Mouse (Mus musculus): ENCODE measurements around the gene Lrba. TPM values are rescaled to one million over a fixed set of nuclear protein-coding genes. Genes with fewer than 3 reads are reported as not detected.

Lrba gene
- polyA plus RNA-seq, 1 experiment = 17.8 TPM

DNA sequence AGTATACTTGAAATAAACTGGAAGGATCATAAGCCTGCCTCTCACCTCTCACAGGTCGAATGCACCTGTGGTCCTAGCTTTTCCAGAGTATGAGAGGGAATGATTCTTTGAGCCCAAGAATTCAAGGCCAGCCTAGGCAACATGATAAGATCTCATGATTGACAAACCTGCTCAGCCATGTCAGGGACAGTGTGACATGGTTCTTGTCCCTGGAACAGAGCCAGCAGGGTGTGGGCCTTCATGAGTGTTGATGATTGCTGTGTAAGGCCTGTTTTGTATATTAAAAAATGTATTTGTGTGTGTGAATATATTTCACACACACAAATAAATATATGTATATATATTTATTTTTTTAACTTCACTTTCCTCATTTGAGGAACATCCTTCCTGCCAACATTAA, 29.3 kb downstream of the Lrba start:
- DNase-seq (ENCODE audit: low read depth) = no peak

DNA sequence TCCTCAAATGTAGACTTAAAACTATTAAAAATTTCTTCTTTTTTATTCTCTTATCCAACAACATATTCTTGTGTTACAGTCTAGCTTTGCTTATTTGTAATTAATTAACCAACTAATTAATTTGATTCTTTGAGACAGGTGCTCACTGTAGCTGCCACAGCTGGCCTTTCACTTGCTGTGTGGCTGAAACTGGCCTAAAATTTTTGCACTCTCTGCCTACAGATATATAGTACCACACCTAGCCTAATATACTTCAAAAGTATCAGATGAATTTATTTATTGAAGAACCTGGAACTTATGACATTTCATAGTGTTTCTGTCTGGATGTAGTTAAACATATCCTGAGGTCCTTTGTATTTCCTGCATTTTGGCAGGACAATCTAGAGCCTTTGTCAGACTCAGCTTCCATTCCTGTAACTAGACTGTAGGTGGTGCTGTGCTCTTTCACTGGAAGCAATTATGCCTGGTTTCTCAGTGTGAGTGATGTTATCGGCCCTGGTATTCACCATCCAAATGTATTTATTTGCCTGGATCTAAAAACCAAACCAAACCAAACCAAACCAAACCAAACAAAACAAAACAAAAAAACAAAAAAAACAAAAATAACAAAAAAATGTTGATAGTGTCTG, 43.7 kb downstream of the Lrba start:
- DNase-seq (ENCODE audit: low read depth) = no peak

DNA sequence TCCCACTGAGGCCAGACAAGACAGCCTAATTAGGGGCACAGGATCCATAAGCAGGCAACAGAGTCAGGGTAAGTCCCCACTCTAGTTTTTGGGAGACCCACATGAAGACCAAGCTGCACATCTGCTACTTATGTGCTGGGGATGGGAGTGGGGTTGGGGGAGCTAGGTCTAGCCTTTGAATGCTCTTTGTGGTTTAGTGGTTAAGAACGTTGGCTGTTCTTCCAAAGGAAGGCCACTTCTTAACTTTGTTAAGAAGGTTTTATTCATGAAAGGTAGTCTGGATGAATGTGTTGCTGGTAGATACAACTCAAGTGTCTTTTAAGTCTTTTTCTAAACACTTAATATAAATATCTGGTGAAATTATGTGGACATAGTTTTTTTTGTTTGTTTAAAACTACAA, 51.2 kb downstream of the Lrba start:
- no peak for DNase-seq (ENCODE audit: low read depth)

DNA sequence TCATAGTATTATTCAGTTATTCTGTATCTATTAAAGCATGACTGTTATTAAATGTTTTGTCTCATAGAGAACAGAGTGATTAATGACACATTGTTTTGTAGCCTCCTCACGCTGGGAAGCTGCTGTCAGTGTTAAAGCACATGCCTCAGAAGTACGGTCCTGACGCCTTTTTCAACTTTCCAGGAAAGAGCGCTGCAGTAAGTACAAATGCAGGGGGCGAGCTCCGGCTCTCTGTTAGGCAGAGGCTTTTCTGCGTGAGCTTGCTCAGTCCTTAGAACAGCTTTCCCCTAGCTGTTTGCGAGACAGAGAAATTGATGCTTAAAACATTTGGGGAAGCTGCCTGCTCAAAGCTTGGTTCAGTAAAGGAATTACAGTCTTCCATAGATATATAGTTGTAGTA, 66.8 kb downstream of the Lrba start:
- no peak for DNase-seq (ENCODE audit: low read depth)

DNA sequence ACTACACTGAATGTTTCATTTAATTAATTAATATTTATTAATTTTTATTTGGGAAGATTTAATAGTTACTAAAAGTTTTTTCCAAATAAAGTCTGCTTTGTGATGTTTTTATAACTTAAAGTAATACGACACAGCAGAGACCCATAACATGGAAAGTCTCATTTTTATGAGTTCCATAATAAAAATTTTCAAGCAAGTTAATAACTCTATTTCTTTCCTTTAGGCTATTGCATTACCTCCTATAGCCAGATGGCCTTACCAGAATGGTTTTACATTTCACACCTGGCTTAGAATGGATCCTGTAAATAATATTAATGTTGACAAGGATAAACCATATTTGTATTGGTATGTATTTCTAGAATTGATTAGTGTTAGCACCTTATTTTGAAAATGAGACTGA, 70.4 kb downstream of the Lrba start:
- DNase-seq (ENCODE audit: low read depth) = no peak

DNA sequence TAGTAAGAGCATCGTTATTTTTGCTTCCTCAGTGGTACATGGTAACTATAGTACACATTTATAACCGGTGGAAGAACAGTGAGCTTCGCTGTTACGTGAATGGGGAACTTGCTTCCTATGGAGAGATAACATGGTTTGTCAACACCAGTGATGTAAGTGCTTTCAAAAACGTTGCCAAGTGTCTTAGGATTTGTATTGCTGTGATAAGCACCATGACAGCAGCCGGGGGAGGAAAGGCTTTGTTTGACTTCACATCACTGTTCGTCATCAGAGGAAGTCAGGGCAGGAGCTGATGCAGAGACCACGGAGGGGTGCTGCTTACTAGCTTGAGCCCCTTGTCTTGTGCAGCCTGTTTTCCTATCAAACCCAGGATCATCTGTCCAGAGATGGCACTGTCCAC, 71.7 kb downstream of the Lrba start:
- DNase-seq (ENCODE audit: low read depth) = no peak

DNA sequence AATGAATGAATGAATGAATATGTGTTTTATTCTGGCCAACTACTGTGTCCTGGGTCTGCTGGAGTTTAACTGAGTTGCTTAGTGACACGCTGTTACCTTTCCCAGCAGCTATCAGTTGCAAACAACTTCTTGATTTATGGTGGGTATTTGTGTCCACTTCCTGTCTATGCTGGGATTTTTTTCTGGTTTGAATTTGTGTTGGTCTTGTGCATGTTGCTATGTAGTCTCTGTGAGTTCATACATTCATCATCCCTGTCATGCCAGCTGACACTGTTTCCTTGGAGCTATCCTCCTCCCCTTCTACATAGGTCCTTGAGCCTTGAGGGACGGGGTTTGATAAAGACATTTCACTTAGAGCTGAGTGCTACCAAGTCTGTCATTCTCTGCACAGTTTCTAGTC, 84.4 kb downstream of the Lrba start:
- DNase-seq (ENCODE audit: low read depth) = no peak

DNA sequence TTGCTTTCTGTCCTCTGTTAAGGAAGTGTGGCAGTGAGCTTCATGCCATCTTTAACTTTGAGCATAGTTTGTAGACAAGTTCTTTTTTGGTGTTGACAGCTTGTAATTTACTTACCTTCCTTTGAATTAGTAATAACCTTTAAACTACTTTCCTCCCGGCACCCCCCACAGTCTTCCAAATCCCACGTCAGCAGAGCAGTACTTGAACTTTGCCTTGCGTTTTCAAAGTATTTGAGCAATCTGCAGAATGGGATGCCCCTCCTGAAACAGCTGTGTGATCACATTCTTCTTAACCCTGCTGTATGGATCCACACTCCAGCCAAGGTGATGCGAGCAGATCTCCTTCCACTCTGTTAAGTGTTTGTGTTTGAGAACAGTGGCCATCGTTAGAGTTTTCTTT, 85.7 kb downstream of the Lrba start:
- no peak for DNase-seq (ENCODE audit: low read depth)

DNA sequence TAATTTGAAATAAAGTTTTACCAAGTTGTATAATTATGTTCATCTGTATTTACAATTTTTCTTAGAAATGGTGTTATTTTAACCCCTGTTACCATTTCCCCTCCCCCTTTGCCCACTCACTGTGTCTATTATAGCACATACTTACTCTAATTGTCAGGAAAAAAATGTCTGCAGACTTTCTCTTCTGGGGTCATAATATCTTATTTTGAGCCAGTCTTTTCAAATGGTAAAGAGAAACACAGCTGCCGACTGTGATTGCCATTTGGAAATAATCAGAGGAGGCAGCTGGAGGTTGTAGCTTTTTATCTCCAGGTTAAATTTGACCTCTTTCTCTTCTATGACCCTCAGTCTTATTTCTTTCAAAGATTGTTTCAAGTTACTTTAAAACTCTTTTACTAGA, 86.9 kb downstream of the Lrba start:
- DNase-seq (ENCODE audit: low read depth) = no peak

DNA sequence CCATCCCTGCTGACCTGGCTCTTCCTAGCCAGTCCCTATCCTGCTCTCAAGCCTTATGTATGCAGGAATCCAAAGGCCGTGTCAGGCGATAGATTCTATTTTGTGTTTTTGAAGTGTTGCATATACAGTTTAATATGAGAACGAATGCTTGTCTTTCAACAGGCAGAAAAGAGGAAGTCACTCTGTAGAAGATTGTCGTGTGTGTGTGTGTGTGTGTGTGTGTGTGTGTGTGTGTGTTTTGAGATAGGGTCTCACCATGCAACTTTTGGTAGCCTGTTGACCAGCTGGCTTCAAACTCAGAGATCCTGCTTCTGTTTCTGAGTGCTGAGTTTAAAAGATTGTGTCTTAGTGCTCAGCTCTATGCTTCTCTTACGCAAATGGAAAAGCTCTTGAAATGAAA, 93.2 kb downstream of the Lrba start:
- no peak for DNase-seq (ENCODE audit: low read depth)

DNA sequence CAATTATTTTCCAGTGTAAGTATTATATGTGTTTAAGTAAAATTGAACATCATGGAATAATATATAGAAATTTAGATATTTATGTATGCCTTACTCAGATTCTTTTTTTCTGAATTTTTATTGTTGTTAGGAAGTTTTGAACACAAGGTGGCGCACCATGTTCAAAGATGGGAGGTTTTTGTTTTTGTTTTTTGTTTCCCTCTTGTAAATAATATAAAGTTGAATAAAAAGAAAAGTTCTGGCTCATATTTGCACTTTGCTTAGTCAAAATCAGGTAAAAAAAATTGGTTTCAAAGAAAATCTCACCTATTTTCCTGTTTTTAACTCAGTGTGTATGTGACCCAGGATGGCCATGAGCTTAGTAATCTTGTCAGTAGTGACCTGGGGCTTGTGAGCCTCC, 104.1 kb downstream of the Lrba start:
- DNase-seq (ENCODE audit: low read depth) = no peak

DNA sequence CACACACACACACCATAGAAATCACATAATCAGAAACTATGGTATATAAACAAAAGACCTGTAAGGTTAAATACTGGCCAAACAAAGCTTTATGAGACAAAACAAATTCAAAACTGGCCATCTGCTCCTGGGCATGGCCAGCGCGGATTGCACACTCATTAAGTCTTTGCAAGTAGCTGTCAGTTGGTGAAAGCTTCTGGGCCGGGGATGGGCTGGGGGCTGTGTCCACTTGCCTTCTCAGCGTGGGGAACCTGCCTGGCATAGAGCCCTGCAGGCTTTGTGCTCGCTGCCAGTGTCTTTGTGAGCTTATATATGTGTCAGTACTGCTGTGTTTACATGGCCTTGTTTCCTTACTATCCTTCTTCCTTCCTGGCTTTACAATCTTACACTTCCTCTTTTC, 118.8 kb downstream of the Lrba start:
- no peak for DNase-seq (ENCODE audit: low read depth)

DNA sequence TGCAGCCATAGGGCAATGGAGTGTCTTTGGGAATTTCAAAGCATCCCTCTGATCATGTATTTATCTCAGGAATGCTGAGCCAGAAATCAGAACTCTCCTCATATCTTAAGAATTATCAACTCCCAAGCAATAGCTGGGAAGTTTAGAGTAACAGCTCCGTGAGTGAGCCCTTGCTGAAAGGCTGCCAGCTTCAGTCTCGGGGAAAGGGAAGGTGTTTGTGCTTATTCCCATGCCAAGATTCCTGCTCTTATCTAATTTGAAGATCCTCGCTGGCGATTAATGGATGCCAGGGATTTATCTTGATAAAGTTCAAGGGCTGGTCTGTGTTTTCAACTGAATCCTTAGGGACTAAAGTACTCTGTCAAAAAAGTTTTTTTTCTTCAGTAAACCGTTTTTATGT, 138.0 kb downstream of the Lrba start:
- DNase-seq (ENCODE audit: low read depth) = no peak

DNA sequence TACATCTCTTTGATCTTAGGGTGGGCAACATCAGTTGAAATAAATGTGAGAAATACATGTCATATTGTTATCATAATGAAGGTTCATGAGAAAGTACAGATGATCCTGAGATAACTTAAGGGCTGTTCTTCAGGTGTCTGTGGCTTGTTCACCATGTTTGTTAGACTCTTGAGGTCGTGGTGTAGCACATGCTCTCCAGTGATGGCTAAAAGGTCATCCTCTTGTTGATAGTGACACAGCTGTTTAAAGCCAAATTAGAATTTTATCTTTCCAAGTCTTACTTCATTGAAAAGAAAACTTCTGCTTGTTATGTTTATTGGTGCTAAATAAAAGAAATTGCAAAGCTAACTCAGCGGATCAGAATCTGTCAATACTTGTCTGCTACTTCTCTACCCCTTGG, 147.0 kb downstream of the Lrba start:
- DNase-seq (ENCODE audit: low read depth) = no peak

DNA sequence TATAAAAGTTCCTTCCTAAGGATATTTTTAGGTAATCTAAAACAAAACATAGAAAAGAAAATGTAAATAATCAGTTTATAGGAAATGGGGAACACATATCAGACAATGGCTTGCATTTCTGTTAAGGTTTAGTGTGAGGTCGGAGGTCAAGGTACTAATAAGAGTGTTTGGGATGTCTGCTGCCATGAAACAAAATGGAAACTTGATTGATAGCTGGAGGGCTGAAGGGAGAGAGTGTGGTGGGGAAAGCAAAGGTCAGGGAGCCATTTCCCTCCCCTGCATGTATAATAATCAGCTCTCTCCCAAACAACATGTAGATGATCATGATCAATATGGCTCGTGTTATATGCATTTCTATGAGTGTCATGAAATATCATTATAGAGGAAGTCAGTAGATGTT, 150.8 kb downstream of the Lrba start:
- DNase-seq (ENCODE audit: low read depth) = no peak

DNA sequence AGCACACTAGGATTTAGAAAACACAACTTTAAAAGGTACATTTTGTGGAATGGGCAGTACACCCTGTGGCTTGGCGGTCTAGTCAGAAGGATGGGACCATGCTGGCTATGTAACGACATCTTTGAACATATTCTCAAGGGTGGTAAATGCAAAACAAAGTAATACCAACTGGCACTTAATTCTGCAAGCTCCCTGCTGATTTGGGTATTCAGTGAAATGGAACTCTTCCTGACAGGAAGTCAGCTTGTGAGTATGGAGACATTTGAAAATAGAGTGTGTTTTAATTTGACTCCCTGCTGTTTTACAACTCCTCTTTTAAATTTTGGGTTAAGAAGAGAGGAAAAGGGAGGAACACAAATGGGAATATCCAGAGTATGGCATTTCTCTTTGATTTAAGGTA, 158.1 kb downstream of the Lrba start:
- no peak for DNase-seq (ENCODE audit: low read depth)

DNA sequence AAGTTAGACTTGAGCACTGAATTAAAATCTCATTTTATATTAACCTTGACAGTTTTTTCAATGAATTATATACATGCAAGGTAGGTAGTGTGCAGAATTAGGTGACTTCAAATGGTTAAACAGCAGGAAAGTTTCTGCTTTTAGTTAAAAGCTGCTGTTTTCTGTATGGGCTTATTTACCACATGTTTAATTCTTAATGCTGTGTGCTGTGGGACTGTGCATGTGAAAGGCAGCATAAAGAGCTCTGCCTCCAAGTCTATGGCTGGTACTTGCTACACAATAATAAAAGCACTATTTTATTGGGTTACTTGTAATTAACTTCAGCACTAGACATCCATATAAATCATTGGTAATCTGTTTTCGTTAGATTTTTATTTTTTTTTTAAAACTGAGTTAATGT, 160.6 kb downstream of the Lrba start:
- no peak for DNase-seq (ENCODE audit: low read depth)

DNA sequence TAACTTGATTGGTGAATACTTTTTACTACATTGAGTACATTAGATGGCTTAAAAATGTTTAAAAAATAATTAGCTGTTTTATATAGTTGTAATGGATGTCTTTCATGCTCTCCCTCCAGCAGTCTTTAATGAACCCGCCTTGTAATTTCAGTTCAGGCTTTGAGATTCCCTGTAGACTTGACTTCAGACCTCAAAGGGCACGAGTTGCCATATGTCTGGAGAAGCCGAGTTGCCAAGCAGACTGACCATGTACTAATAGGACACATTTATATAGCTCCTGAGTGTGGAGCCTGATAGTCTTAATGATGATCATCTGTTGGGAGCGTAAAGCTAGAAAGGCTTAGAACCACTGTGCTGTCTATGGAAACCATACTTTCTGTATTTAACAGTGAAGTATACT, 161.8 kb downstream of the Lrba start:
- DNase-seq (ENCODE audit: low read depth) = no peak

DNA sequence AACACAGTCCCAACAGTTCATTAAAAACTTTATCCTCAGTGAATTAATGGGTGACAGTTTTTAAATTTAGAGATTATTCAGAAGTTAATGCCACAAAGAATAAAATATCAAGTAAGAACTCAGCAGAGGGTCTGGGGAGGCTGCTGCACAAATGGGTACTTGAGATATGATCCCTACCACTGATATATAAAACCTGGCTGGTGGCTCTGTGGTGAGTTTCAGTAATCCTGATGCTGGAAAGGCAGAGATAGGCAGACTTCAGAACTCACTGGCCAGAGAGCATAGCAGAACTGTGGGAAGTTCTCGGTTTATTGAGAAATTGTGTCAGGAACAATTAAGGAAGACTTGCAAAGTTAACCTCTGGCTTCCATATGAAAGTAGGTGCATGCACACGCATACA, 199.3 kb downstream of the Lrba start:
- no peak for DNase-seq (ENCODE audit: low read depth)

DNA sequence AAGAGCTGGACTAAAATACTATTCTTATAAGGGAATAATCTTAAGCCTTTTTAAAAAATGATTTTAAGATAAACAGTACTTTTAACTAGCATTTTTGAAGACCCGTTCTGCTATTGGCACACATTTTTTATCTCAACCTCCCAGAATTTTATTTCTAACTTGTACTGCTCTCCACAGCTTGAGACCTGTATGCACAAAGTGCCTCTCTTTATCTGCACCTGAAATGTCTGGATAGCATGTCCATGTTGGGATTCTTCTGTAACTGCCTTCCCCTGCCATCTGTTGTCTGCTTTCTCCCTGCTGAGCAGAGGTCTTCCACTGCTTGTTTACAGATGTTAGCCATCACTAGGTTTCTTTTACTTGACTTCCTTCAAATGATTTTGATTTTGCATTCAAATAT, 202.3 kb downstream of the Lrba start:
- DNase-seq (ENCODE audit: low read depth) = no peak

DNA sequence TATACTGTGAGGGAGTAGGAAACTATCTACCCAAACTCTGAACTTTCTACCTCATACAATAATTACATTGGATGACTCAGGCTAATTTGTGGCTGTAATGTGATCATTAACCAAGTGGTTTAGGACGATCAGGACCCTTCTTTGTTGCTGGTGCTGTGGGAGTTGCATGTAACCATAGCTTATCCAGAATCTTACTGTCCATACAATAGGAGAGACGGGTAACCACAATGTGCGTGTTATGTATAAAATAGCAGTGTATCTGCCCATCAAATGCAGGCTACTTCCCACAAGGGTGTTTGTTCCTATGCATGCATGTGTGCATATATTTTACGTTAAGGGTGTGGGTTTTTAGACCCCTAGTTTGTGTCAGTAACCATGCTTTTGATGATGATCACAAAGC, 219.0 kb downstream of the Lrba start:
- DNase-seq (ENCODE audit: low read depth) = no peak

DNA sequence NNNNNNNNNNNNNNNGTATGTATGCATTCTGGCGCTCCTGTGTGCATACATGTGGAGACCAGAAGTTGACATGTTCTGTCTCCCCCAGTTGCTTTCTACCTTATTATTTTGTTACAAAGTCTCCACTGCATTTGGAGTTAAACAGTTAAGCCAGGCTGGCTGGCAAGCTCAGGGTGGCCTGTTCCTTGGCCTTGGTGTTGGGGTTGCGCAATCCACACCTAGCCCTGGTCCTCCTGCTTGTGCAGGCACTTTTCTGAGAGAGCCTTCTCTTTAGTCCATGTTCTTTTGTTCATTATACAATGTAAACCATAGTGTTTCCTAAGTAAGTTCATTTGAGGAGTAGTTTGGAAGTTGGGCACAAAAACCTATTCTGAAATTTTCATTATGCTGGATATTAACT, 226.7 kb downstream of the Lrba start:
- no peak for DNase-seq (ENCODE audit: low read depth)

DNA sequence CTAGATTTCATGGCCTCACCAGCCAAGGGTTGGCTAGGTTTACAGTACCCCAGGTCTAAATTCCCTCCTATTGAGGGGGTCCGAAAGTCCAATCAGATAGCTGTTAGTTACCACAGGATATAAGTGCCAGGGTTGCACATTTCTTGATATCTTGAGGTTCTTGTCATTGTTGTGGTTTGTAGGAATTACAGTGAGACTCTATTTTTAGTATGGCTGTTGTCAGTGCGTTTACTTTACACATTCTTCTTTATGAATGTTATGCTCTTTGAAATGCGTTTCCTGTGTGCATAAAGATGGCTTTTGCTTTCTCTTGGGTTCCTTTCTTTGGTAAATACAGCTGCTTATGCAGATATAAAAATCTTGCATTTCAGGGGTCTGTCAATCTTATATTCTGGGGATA, 237.1 kb downstream of the Lrba start:
- no peak for DNase-seq (ENCODE audit: low read depth)

DNA sequence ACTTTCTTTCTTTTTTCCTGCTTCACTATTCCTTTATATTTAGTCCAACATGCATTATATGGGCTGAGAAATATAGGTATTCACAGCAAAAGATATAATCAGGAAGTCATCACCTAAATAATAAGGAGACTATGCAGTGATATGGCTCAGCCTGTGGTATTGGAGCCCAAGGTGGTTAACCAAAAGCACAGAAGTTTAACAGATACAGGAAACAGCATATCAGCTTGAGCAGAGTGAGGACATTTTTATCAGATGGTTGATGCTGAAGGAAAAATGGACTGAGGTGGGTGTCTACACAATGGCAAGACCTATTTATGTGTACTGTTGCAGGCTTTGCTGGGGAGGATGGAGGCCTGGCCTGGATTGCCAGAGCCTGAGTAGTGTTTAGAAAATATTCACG, 265.5 kb downstream of the Lrba start:
- DNase-seq (ENCODE audit: low read depth) = no peak

DNA sequence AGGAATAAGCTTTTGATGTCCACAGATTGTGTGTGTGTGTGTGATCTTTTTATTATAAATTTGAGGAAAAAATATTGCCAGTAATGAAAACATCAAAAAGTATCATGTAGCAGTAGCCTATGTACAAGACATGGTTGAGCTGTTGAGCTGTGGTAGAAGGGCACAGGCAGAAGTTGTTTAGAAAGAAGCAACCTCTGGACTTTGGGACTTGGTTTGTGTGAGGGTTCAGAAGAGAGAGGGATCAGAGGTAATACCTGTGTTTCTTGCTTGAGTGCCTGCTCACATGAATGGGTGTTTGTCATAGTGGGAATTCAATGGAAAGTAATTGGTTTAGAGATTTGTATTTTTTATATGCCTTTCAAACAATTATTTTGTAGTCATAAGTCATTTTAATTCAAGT, 276.1 kb downstream of the Lrba start:
- DNase-seq (ENCODE audit: low read depth) = no peak
